Mouse (Mus musculus) embryo, embryonic 10 days (tissue): ENCODE data around the gene Ttc23l.
"Not testable (repeated sequence)": the region's sequence is repeated elsewhere in the genome, so short reads cannot be mapped to it uniquely, and the experiment has no call there.

Experiments
- DNase-seq: peaks from one replicate; pipeline ENCODE4 v3.0.0-alpha.2; 2015; ENCODE audit warnings: low spot score

Gene Ttc23l

DNA sequence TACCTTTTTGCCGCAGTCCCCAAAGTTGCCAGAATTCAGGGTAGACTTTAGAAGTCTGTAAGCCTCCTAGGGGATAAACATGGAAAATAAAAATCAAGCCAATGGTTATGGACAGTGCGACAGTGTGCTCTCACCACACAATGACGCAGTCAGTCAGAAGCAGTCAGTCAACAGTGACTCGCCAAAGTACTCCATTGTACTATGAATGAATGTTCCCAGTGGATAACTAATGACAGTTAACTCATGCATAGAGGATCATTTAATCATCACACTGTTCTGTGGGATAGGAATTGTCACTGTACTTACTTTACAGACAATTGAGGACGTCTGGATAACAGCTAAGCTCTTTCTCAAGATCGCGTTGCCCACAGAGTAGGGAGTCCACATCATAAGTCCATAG, 43.3 kb downstream of the Ttc23l start:
- no peak for DNase-seq

DNA sequence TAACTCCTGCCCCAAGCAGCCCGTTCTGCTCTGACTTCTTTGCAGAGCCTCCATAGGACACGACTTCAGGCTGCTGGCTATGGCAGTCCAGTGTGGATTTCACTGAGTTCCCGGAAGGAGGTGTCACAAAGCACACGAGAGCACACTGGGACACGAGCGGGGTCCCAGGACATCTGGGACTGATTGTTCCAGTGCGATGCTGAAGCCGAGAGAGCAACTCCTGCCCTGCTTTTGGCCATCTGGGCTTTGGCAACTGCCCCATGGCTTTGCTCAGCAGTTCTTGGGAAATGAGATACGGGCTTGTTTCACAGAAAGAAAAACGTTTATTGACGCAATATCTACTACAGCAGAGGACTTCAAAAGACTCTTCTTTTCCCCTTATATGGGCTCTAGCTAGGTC, 52.4 kb downstream of the Ttc23l start:
- peak; percentile 40 for DNase-seq

DNA sequence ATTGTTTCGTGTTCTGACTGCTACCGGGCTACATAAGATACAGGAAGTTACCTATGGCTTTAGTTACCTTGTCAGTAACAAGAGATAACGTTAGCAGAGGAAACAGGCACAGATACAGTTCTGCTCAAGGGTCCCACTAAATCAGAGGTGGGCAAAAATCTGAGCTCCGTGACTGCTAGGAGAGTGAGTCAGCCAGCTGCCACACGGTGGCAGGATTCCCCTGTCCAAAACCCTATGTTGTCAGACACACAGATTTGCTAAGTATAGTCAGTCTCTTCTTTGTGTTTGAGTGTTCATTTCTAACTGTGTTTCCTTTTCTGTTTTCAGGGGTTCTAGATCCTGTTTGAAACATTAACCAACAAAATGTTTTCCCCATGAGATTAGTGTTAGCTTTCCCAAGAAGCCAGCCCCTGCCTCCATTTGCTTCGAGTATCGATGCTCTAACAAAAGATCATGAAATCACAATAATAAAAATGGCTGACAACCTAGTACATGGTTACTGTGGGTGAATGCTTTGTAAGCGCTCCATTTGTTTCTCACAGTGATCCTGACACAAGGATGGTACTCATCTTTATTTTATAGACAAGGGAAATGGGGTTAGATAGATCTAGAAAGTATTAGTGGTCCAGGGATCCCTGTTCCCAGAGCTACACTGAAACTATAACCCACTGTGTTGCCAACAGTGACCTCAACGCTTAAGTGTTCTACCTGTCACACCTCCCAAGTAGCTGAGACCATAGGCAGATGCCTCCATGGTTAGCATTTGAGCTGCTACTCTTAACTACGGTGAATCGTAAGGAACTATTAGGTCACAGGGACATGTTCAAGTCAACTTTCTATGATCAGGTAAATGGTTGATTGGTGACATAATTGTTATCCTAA, 57.4 kb downstream of the Ttc23l start:
- peak; percentile 76 for DNase-seq

DNA sequence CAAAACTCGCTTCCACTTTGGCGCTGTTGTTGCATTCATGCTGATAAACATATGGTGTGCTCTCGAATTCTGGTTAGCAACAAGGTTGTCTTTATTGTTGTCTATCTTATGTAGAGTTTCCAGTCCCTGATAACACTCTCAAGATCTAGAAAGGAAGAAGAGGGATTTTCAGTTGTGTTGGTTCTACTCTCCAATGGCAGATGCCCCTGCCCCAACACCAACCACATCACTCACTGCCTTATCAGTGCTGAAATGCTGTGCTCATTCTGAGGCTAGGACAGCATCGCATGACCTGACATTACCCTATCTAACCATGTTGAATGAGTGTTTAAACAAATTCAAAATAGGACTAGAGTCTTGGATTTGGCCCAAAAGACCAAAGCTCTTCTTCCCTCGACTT, 58.4 kb downstream of the Ttc23l start:
- DNase-seq, result no peak

DNA sequence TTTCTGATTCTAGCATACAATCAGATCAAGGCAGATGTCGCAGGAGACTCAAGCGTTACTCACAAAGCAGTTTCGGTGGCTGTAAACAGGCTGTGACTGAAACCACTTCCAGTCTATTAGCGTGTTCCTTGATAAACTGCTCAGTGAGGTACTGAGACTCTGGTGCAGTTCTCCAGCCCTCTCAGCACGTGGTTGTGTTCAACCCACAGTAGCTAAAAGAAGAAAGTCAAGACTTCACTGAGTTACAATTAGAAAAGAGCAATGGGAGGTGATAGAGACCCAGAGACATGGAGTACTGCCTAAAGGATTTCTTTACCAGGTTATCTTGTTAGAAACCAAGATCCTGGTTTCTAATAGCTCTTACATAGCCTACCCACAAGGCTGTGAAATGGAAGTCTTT, 58.9 kb downstream of the Ttc23l start:
- no peak for DNase-seq

DNA sequence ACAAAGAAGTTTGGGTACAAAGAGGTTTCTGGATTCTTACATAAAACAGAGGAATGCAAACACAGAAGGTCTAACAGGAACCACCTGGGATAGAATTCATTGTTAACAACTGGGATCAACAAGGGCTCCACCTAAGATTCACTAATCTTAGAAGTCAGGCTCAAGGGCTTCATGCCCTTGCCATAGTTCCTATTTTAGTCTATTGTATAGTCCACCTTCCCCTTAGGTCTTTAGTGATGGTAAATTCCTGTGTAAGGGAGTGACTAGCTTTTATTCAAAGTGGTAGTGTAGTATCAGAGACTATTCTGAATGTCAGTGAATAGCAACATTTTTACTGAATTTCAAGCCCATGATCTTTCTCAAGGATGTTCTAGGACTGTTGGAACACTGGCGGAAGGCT, 61.8 kb downstream of the Ttc23l start:
- DNase-seq, result not testable (repeated sequence)

DNA sequence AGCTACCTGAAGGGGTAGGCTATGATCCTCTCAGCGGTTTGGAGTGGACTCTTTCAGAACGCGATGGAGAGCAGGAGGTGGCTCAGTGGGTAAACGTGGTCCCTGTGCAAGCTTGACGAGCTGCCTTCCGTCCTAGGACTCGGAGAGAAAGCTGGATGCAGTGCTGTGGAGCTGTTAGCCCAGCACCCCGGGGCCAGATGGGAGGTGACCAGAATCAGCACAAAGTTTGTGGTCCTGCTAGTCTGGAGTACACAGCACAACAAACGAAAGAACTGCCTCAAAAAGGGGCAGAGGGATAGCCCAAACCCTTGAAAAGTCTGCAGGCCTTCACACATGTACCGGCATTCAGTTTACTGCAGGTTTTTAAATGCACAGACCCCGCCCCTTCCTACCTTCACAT, 62.5 kb downstream of the Ttc23l start:
- no peak for DNase-seq

DNA sequence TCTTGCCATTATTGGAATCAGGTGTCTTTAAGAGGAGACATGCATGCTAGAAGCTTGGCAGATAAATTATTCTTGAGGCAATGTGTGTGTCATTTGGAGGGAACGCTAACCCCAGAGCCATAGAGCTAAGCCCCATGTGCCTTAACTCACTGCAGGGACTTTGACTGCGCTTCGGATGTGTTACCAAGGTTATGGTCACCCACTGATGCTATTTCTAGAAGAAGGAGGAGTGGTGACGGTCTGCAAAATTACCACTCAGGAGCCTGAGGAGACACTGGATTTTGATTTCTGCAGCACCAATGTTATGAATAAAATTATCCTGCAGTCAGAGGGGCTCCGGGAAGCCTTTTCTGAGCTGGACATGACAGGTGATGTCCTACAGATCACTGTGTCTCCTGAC, 68.4 kb downstream of the Ttc23l start:
- no peak for DNase-seq

DNA sequence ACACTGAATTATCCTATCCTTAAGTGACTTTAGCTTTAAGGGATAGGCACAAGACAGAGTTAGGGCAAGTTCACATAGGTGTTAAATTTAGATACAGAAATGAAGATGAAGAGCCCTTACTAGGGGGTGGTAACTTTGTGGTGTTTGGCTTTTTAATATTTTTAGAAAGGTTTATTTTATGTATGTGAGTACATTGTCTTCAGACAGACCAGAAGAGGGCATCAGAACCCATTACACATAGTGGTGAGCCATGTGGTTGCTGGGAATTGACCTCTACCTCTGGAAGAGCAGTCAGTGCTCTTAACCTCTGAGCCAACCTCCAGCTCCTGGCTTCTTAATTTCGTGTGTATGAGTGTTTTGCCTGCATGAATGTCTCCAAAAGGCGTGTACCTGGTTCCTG, 71.2 kb downstream of the Ttc23l start:
- peak; percentile 31 for DNase-seq

DNA sequence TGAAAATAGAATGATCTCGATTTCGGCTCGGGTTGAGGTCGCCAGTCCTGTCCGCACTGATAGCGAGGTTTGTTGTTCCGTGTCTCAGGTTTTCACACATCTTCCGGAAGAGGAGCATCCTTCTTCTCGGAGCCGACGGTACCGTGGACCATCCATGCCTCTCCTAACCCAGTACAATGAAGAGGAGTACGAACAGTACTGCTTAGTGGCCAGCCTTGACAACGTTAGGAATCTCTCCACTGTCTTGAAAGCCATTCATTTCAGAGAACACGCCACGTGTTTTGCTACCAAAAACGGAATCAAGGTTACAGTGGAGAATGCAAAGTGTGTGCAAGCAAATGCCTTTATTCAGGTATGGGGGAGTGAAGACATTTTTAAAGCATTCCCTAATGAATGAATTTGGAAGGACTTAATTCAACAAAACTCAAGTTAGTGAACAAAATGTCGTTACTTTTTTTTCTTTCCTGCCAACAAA, 72.1 kb downstream of the Ttc23l start:
- no peak for DNase-seq

DNA sequence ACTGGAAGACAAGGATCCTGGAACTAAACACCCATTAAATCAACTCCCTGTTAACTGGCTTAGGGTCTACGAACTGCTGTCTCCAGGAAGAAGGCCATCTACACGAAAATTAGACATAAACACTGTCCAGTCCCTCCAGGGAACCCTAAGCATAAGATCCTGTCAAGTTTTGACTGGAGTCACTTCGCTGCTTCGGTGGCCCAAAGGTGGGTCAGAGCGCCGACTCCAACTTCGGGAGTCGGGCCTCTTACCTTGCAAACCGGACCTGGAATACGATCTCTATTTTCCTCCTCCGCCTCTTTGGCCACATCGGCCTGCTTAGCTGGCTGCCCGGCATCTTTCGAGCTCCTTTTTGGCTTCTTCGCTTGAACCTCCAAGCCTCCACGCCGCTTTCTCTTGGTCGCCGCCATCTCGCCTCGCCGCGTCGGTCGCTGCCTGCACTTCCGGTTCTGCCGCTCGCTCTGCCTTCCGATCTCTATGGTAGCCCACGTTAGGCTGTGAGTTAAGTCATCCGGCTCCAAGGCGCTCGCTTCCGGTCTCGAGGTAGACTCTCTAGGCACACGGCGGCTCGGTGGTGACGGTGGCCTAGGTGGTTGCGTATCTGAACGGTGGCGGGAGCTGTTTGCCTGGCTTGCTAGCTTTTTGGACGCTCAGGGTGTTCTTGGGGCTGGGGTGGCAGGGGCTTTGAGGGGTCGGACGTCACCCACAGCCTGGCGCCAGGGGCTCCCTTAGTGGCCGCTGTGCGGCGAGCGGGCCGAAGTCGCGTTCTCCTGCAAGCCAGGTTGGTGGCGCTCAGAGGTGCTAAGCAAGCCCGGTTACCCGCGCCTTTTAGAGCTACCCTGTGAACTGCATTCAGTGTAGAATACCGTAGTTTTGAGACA, 72.7 kb downstream of the Ttc23l start, which contains the start of the genes Brix1 and Rad1:
Gene Brix1, minus strand, starts transcription at position 464 of the 881 bp plus-strand sequence.
Gene Rad1, plus strand, starts transcription at position 535 of the 881 bp plus-strand sequence.
- DNase-seq, result peak; percentile 99

DNA sequence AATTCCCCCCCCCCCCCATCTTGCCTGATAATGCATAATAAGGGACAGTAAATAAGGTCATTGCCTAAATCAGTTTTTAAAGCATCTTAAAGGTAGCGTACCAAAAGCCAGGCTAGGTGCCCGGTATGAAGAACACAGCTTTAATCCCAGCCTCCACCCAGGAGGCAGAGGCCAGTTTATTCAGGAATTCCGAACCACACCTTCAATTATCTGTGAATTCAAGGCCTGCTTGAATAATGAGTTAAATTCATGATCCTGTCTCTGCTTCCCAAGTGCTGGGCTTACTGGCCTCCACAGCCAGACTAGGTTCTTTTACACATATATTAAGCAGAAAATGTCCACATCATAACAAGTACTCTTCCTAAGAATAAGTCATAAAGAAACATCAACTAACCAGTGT, 87.5 kb downstream of the Ttc23l start:
- DNase-seq, result no peak

DNA sequence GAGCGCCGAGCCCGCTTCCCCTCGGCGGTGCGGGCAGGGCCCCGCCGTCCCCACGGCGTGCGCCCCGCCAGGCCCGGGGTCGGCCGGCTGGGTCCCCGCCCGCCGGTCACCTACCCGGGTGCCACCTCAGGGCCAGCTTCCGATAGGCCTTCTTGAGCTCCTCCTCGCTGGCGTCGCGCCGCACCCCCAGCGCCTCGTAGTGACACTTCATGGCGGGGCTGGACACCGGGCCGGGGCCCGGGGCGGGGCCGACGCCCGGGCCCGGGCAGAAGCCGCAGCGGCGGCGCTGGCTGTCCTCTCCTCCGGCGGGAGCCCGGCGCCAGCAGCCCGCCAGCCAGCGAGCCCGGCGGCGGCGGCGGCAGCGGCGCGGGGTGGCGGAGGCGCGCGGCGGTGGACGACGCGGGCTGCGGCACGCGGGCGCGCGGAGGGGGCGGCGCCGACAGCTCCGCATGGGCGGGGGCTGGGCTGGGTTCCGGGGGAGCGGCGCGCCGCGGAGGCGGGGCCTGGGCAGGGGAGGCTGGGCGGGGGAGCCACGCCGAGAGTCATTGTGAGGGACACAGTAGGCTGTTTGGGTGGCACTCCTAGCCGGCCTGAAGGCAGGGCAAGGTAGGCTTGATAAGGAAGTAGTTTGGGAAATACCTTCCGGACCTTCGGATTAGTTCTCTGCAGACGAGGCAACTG, 88.2 kb downstream of the Ttc23l start, which contains the start of gene Dnajc21:
Gene Dnajc21, minus strand, starts transcription at position 366 of the 681 bp plus-strand sequence.
- DNase-seq, result peak; percentile 83

DNA sequence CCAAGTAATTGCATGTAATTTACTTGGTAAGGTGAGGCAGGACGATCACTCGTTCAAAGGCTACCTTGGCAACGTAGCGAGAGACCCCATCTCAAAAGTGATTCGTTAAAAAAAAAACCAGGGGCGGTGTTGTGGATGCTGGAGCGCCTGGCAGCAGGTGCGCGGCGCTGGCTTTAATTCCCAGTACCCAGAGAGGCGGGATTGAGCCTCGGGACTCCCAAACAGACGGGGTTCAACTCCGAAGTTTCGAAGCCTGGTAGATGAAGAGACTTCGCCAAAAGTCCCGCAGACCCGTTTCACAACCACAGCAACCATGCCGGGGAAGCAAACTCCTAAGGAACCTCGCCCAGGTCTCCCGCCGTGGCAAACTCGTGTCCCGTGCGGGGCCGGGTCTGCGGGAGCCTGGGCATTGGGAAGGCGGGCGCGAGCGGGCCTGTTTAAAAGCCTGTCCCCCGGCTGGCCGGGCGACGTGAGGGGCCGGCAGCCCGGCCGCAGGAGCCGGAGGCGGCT, 88.8 kb downstream of the Ttc23l start:
- DNase-seq, result peak; percentile 37

DNA sequence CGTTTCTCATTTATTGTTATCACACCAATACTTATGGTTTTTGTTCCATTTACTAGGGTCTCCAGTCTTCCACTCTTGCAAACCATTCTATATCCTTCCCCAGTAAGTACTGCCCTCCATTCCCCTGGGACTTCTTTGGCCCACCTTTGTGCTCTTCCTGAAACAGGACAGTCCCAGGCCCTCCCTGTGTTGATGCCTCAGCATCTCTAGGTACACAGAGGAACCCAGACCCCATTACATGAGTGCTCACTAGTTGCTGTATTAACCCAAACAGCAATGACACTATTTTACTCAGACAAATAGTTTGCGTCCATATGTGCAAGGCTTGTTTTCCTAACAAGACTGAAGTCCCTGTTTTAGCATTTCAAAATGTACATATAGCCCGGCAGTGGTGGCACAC, 89.7 kb downstream of the Ttc23l start:
- no peak for DNase-seq

DNA sequence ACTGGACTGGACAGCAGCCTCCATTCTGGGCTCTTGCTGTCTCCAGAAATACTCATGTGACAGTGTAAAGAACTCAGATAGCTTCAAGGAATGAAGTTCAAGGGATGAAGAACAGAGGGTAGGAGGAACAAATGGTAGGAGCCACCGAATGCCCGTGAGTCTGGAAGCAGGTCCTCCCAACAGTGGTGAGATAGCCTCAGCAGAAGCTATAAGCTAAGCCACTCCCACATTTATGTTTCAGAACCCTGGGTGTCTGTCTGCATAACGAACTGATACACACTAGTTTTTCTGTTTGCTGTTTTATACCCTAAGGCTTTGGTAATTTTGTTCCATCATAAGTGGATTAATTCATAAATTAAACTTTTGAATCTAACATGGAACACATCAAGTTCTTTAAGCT, 93.8 kb downstream of the Ttc23l start:
- DNase-seq, result no peak

DNA sequence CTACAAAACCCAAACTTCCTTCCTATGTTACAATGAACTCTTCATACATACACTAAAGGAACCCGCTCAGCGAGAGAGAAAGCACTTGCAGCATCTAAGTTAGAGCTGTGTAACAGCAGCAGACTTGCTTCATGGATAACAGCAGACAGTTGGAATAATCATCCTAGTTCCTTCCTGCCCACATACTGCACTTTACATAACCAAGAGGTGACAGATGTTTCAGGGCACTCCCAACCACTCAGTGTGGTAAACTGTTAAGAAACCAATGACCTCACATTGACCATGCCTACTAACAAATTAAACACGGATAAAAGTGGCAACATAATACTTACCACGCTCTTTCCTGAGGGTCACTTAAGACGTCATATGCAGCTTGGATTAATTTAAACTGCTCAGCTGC, 94.9 kb downstream of the Ttc23l start:
- no peak for DNase-seq

DNA sequence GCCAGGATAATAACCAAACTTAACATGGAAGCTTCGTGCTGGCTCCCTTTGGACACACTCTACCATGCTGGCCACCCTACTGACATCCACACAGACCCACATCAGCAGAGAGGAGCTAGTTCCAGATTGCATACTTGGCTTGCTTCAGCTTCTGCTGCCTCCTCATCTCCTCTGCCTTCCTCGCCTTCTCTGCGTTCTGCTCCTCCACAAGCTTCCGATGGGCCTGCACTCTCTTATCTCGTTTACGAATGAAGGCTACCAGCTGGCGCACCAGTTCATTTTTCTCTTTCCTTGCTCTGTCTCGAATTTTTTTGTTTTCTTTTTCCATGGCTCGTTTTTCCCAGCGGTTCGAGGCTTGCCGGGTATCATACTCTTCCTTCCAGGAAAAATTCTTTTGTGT, 97.5 kb downstream of the Ttc23l start:
- DNase-seq, result no peak
